13 mouse cellular contexts compared by ENCODE assay signal in the genomic region with DNA sequence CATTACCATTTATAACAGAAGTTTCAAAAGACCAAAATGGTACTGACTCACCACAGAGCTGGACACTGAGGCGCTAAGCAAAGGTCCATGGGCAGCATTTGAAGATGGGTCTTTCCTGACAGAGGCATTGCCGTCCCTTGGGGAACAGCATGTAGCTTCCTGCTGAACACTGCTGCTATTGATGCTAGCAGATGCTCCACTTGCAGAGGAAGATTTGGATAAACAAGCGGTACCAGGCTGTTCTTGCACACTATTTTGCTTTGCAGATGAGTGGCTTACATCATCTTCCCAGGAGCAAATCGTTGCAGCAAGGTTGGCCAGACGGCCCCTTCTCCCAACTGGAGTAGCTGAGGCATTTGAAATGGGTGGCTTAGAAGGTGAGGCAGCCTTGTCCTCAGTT. TPM values are rescaled to one million over a fixed set of nuclear protein-coding genes. Genes with fewer than 3 reads are reported as not detected.
DNase-seq lines count a peak whose midpoint lies in the region; TF ChIP-seq lines count a peak whose summit lies in the region.
"Had no signal": no experiment of that assay in that cellular context is flagged by ENCODE, and none has a peak within 500 bp of the region (broad histone marks: within the 10 kb centered on the region; RNA-seq: fewer than 3 reads in every experiment).

No protein-coding gene starts in this region.

- TF ChIP-seq CTCF in brain, embryonic 14.5 days (IDR thresholded peaks at IDR 0.05; ENCODE audit: borderline replicate concordance, extremely low read depth, insufficient read depth, insufficient read length), result no peak

- TF ChIP-seq POLR2A in brain, embryonic 14.5 days (IDR thresholded peaks at IDR 0.05; ENCODE audit: borderline replicate concordance, extremely low read depth, insufficient read depth, insufficient read length, poor library complexity, severe bottlenecking), result no peak

- DNase-seq in cerebellum, adult 9-11 months, result peak; percentile 9
- DNase-seq in cerebellum, adult 11 months, result no peak
- DNase-seq in layer of hippocampus, adult 11-12 months (ENCODE audit: low spot score), result peak; percentile 57
- no peak for DNase-seq in layer of hippocampus, adult 9-10 months (ENCODE audit: low spot score)
- peak; percentile 18 for DNase-seq in brain, embryonic 14.5 days (ENCODE audit: low read depth)
- DNase-seq in left cerebral cortex, adult 9 months (ENCODE audit: low spot score in 2 of 2), result peak; percentile 33 to 56
- no peak for DNase-seq in urinary bladder, postnatal 25 days (ENCODE audit: low spot score)
- no peak for DNase-seq in gastrocnemius, postnatal 14 days
- DNase-seq: adrenal gland, adult 2 months; kidney, adult 8-10 months; kidney, postnatal 4 days; lung, adult 2 months; spleen, adult 18-20 months had no signal

- intact Hi-C loops in gastrocnemius, postnatal 14 days (cut with DNase I; ENCODE audit: low total_unique reads), result no loop called here

RNA-seq across cellular contexts. Expression of a gene that starts 12.9 kb away (rescaled TPM):
- polyA plus RNA-seq in brain, embryonic 14.5 days (2012; rRNA removed), result 8.0 and 9.1 TPM in 2 replicates
- 1 to 10 TPM; 4.9 to 5.1 TPM for total RNA-seq in gastrocnemius, postnatal 14 days (2021)

RNA-seq across cellular contexts. Expression of a gene that starts 35.2 kb away (rescaled TPM):
- polyA plus RNA-seq in brain, embryonic 14.5 days (2012; rRNA removed), result 6.1 and 7.2 TPM in 2 replicates
- total RNA-seq in gastrocnemius, postnatal 14 days (2021), result under 1 TPM; 0.33 to 0.39 TPM

Comparison
In these comparisons a context has a peak if more than half of its experiments do, and no peak if none do; other contexts are left out.
1. DNase-seq: peak in cerebellum, adult 9-11 months (single experiment), layer of hippocampus, adult 11-12 months (single experiment), brain, embryonic 14.5 days (single experiment) and left cerebral cortex, adult 9 months (2 of 2); none in cerebellum, adult 11 months (single experiment), layer of hippocampus, adult 9-10 months (single experiment), urinary bladder, postnatal 25 days (single experiment) and gastrocnemius, postnatal 14 days (single experiment).